Mouse (Mus musculus) heart, postnatal 14 days (tissue): ENCODE measurements around the gene Zfp128. TPM values are rescaled to one million over a fixed set of nuclear protein-coding genes. Genes with fewer than 3 reads are reported as not detected.
"Not testable (repeated sequence)": the region's sequence is repeated elsewhere in the genome, so short reads cannot be mapped to it uniquely, and the experiment has no call there.

Experiments
- DNase-seq, 2 experiments: peaks; one replicate each; pipeline ENCODE4 v3.0.0; 2021 to 2022
- intact Hi-C: fragments of 180-260 bp; cut with DNase I; formaldehyde crosslinking; loops from one replicate; pipeline ENCODE4 v1.15.1; 2025
- total RNA-seq, 2 experiments: library from RNA; stranded (reverse); gene quantifications; 2 replicates each; pipeline ENCODE4 v1.2.3; 2021

The Zfp128 gene
- total RNA-seq, 2 experiments from 2014 or later = 3.9 to 4.0 TPM

DNA sequence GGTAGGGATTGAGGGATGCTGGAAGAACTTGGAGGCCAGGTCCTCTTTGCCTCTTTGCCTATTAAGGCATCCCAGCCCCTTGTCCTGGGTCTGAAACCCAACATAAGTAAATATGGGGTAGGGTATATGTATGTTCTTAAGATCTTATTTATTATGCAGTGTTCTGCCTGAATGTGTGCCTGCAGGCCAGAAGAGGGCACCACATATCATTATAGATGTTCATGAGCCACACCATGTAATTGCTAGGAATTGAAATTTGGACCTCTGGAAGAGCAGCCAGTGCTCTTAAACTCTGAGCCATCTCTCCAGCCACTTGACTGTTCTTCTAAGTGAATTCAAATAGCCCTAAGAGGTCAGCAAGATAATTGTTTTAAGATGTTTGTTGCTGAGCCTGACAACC is 32.6 kb downstream of the Zfp128 start:
- intact Hi-C loops = no loop called here
- DNase-seq = peak in 1 of 2 experiments; percentile 11

DNA sequence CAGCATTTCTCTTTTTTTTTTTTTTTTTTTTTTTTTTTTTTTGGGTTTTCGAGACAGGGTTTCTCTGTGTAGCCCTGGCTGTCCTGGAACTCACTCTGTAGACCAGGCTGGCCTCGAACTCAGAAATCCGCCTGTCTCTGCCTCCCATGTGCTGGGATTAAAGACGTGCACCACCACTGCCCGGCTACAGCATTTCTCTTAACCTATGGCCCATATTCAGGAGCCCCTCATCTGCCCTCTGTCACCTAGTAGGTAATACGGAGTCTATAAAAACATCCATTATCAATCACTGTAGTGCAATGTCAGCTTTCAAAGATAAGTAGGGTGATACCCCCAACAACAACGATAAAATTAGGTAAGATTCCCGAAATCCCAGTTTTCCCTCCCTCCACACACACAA is 39.5 kb downstream of the Zfp128 start:
- not testable (repeated sequence) for DNase-seq
- intact Hi-C loops = loop anchor here (5.0 kb wide), 1 partner anchor 42 kb away; no protein-coding TSS in a partner anchor

DNA sequence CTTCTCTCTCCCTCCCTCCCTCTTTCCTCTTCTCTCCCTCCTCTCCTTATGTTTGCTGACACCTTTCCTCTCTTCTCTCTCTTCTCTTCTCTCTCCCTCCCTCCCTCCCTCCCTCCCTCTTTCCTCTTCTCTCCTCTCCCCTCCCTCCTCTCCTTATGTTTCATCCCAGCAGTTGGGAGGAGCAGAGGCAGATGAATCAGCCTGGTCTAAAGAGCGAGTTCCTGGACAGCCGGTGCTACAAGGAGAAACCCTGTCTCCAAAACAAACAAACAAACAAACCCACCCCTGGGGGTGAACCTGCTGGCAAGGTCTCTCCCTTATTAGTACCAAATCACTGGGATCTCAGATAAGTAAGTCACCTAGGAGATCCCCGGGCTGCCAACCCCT is 40.3 kb downstream of the Zfp128 start:
- intact Hi-C loops = loop anchor here (5.0 kb wide), 1 partner anchor 41 kb away; no protein-coding TSS in a partner anchor
- DNase-seq = no peak

DNA sequence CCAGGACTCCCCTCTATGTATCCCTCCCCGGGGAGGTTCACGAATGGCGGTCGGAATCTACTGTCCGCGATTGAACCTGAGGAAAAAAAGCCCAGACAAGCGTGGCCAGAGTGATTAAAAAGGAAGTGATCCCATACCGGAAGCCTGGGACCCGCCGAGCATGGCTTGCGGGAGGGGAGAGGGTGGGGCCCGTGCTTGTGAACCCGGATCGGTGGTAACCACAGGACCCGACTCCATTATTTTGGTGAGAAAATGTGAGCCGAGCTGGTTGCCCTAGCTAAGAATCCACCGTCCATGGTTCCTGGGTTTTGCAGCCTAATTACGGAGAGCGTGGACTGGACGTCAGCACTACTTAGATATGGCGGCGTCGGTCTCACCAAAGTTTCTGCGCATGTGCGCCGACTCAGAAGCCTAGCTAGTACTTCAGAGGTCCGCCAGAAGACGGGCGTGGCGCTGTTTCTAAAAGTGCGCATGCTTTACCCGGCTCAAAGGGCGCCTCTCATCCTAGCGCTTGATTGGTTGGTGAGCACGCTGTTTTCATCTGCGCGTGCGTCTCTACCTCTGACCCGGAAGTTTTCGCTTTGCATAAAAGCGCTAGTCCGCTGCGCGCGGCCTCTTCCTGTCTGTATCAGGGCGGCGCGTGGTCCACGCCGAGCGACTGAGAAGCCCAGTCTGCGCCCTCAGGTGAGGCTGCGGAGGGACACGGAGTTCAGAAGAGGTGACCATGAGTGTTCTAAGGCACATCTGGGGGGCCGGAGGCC is 40.9 kb downstream of the Zfp128 start, which contains the start of gene Rps5:
Gene Rps5, plus strand, starts transcription at position 586 of the 761 bp plus-strand sequence.
- peak; percentile 97 to 98 for DNase-seq
- intact Hi-C loops = loop anchor here (2.0 to 5.0 kb wide), 2 partner anchors 27 to 40 kb away; no protein-coding TSS in a partner anchor

DNA sequence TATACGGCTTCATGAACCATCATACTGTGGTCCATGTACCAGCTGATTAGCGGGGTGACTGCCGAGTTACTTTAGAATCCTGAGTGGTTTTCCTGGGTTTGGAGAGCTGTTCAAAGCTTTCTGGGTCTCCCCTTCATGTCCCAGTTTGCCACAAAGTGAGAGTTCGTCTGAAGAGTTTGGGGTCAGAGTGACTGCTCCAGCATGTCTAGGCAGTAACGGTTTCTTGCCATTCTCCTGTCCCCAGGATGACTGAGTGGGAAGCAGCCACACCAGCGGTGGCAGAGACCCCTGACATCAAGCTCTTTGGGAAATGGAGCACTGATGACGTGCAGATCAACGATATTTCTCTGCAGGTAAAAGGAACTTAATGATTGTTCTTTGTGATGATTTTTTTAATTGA is 41.8 kb downstream of the Zfp128 start:
- intact Hi-C loops = loop anchor here (2.0 to 5.0 kb wide), 2 partner anchors 26 to 40 kb away; no protein-coding TSS in a partner anchor
- no peak for DNase-seq

DNA sequence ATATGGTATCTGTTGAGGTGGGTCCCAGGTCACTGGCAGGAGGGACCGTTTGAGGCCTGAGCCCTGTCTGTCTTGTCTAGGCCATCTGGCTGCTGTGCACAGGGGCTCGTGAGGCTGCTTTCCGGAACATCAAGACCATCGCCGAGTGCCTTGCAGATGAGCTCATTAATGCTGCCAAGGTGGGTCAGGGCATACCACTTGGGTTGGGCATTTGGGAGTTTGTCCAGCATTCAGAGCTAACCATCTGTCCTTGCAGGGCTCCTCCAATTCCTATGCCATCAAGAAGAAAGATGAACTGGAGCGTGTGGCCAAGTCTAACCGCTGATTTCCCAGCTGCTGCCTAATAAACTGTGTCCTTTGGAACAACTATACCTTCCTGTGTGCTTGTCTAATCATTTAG is 45.3 kb downstream of the Zfp128 start:
- intact Hi-C loops = no loop called here
- no peak for DNase-seq

DNA sequence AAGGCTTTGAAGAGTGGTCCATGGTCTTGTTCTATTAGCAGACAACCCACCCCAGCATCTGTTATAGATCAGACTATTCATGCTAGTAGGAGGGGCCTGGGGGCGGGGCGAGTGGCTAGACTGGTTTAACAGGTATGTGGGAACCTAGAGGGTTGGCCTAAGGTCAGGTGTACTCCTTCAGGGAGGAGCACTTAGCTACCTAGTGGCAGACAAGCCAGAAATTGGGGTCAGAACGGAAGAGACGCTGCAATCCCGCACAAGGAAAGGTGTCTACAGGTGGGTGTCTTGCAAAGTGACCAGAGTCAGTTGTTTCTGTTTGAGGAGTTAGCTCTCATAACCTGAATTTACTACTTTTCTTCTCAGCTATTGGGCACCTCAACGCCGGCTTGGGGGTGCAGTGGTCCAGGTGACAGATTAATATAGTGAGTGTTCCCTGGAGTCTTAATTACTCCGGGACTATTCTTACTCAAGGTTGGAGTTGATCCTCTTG is 46.3 kb downstream of the Zfp128 start, which contains the start of gene Rnf225:
Gene Rnf225, plus strand, starts transcription at position 226 of the 490 bp plus-strand sequence.
- intact Hi-C loops = no loop called here
- peak in 1 of 2 experiments; percentile 18 for DNase-seq

DNA sequence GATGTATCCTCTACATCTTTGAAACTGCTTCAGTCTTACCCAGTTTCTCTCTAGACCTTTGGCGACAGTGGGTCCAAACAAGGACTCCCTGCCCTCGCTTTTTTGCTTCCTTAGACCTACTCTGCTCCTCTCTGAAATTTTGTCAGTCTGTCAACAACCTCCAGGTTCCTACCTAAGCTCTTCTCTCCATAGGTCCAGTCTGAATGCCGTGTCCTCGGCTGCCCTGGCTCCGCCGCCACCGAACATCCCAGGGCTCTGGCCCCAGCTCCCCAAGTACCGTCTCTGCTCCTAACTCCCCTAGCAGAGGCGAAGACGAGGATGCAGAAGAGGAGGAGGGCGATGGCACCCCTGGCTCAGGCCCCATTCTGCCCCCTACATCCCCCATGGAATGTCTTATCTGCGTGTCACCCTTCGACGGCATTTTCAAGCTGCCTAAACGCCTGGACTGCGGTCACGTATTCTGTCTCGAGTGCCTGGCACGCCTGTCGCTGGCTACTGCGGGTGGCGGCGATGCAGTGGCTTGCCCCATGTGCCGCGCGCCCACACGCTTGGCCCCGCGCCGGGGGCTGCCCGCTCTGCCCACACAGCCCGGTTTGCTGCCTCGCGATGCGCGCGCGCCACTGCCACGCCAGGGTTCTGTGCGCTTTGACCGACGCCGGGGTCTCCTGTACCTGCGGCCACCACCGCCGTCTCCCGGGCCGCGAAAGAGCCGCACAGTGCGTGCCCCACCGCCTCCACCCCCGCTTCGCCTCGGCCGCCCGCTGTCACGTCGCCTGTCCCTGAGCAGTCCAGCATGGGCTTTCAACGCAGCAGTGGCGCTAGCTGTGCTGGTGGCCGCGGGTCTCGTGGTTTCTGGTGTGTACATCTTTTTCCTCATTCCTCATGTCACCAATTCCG is 47.0 kb downstream of the Zfp128 start:
- DNase-seq = peak; percentile 18 to 23
- intact Hi-C loops = no loop called here

DNA sequence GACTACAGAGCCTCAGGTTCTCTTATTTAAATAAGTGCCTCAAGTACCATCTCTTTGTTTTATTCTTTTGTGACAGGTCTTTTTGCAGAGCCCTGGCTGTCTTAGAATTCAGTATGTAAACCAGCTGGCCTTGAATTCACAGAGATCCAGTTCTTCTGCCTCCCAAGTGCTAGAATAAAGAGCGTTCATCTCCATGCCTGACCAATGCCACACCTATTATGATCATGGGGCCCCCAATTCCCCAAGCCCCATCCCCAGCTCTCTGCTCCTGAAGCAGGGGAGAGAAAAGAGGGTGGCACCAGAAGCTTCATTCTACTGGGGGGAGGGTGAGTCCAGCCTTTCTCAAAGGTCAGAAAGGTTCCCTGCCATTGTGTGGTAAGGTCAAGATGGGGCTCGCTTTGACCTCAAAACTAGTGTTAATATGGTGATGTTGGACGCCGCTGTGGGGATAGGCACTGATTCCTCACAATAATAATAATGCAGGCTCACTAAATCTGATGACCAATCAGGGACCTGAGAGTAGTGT is 52.7 kb downstream of the Zfp128 start:
- DNase-seq = no peak
- intact Hi-C loops = no loop called here

DNA sequence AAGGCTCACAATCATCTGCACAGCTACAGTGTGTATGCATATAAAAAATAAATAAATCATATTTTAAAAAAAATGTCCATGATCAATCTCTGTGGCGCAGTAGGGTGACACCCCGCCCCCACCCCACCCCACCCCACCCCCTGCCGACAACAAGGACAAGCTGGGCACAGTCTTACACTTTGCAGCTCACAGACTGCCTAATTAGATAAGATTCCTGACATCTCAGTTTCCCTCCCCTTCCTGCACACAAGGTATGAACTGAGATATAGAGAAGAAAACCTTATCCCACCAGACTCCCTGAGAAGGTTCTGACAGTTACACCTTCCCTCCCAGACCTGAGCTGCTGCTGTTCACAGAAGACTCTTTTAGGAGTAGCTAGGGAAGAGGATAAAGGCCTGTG is 53.8 kb downstream of the Zfp128 start:
- no peak for DNase-seq
- intact Hi-C loops = no loop called here

DNA sequence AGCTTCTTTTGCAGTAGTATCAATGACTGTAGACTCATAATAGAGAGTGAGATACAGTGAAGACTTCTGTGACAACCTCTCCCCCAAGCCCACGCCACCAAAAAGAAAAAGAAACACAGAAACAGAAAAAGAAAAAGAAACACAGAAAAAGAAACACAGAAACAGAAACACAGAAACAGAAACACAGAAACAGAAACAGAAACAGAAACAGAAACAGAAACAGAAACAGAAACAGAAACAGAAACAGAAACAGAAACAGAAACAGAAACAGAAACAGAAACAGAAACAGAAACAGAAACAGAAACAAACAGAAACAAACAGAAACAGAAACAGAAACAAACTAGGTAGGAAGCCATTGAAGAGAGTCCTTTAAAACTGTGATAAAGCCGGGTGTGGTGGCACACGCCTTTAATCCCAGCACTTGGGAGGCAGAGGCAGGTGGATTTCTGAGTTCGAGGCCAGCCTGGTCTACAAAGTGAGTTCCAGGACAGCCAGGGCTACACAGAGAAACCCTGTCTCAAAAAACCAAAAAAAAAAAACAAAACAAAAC is 56.4 kb downstream of the Zfp128 start:
- intact Hi-C loops = not testable (repeated sequence)

DNA sequence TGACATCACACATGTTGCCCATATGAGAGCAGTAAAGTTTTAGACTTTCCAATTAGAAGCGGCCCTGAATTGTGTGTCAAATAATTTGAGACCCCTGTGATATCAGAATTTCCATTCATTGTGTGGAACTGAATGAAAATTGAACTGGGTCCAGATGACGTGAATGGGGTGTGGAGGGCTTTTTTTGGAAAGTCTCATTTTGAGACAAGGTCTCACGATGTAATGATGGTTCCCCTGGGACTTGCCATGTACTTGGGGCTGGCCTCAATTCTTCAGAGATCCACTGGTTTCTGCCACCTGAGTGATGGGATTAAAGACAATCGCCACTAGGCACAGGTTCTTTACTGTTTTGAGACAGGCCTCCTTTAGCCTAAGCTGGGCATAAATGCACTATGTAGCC is 59.6 kb downstream of the Zfp128 start:
- DNase-seq = no peak
- intact Hi-C loops = no loop called here

More for the DNA sequence above, 56.4 kb downstream of the Zfp128 start:
- DNase-seq = not testable (repeated sequence)

Other genes with a start within 250 kb of the Zfp128 start
- not detected for gene Vmn2r54, start 240.9 kb upstream of the Zfp128 start, total RNA-seq
- not detected for gene Vmn2r55, start 196.2 kb upstream of the Zfp128 start, total RNA-seq
- gene Vmn2r56, start 146.2 kb upstream of the Zfp128 start, total RNA-seq = not detected
- gene Zscan18, start 77.5 kb upstream of the Zfp128 start, total RNA-seq = 1 to 10 TPM; 1.4 TPM
- gene Zfp329, start 62.3 kb upstream of the Zfp128 start, total RNA-seq = 1 to 10 TPM; 8.6 to 9.3 TPM
- 10 to 100 TPM; 15.1 to 17.3 TPM for gene Zfp110, start 46.4 kb upstream of the Zfp128 start, total RNA-seq
- 1 to 10 TPM; 6.6 to 6.8 TPM for gene Zscan22, start 16.6 kb downstream of the Zfp128 start, total RNA-seq
- gene Rps5, start 41.1 kb downstream of the Zfp128 start, total RNA-seq = 100 to 1,000 TPM; 536 to 584 TPM
- gene Rnf225, start 46.2 kb downstream of the Zfp128 start, total RNA-seq = under 1 TPM; 0.22 to 0.29 TPM
- gene Zfp324, start 84.7 kb downstream of the Zfp128 start, total RNA-seq = 1 to 10 TPM; 4.1 to 4.5 TPM
- 1 to 10 TPM; 2.6 to 3.3 TPM for gene Zfp446, start 96.7 kb downstream of the Zfp128 start, total RNA-seq
- not detected for gene Slc27a5, start 117.0 kb downstream of the Zfp128 start, total RNA-seq
- 100 to 1,000 TPM; 115 TPM for gene Trim28, start 117.9 kb downstream of the Zfp128 start, total RNA-seq
- 1 to 10 TPM; 8.4 to 9.2 TPM for gene Zbtb45, start 128.9 kb downstream of the Zfp128 start, total RNA-seq
- 100 to 1,000 TPM; 129 to 130 TPM for gene Chmp2a, start 153.6 kb downstream of the Zfp128 start, total RNA-seq
- 100 to 1,000 TPM; 179 TPM for gene Ube2m, start 157.1 kb downstream of the Zfp128 start, total RNA-seq
- gene Mzf1, start 173.6 kb downstream of the Zfp128 start, total RNA-seq = 1 to 10 TPM in 1 of 2 experiments, under 1 TPM in 1; 0.73 to 1.0 TPM
- not detected for gene Vmn1r85, start 214.0 kb downstream of the Zfp128 start, total RNA-seq
- gene Vmn1r86, start 238.7 kb downstream of the Zfp128 start, total RNA-seq = not detected